Mouse (Mus musculus) erythroblast, embryonic 14.5 days (primary cell): ENCODE data around the gene Fdxr. TPM values are rescaled to one million over a fixed set of nuclear protein-coding genes. Genes with fewer than 3 reads are reported as not detected.

Source experiments
- H3K27me3 ChIP-seq: 2 replicates; pipeline ENCODE4 v1.6.1; 2012; ENCODE audit warnings: inconsistent platforms; ENCODE audit not compliant: control insufficient read depth
- H3K36me3 ChIP-seq: 2 replicates; pipeline ENCODE4 v1.6.1; 2012; ENCODE audit warnings: mild to moderate bottlenecking, inconsistent platforms; ENCODE audit not compliant: control insufficient read depth
- H3K4me1 ChIP-seq: 2 replicates; pipeline ENCODE4 v1.6.1; 2012; ENCODE audit warnings: inconsistent platforms; ENCODE audit not compliant: control insufficient read depth
- H3K4me3 ChIP-seq: replicated peaks from 2 replicates; pipeline ENCODE3; 2012; ENCODE audit warnings: moderate library complexity, mild to moderate bottlenecking, inconsistent platforms
- H3K9me3 ChIP-seq: 2 replicates; pipeline ENCODE4 v1.6.1; 2012; ENCODE audit warnings: low read length, inconsistent platforms, mixed read lengths; ENCODE audit not compliant: control insufficient read depth
- GATA1 ChIP-seq: IDR thresholded peaks from 2 replicates; pipeline ENCODE4 v1.6.1; 2012; ENCODE audit warnings: low read length, inconsistent platforms, mixed read lengths
- TAL1 ChIP-seq: IDR thresholded peaks from 3 replicates; pipeline ENCODE4 v1.6.1; 2012; ENCODE audit warnings: low read length, inconsistent platforms, mixed read lengths
- polyA plus RNA-seq: library from polyadenylated mRNA; stranded (reverse); fragments of >175 nt; gene quantifications from 2 replicates; pipeline ENCODE4 v1.2.3, GENCODE M21; 2012

Gene Fdxr
- polyA plus RNA-seq, result 1.3 and 1.5 TPM in 2 replicates

DNA sequence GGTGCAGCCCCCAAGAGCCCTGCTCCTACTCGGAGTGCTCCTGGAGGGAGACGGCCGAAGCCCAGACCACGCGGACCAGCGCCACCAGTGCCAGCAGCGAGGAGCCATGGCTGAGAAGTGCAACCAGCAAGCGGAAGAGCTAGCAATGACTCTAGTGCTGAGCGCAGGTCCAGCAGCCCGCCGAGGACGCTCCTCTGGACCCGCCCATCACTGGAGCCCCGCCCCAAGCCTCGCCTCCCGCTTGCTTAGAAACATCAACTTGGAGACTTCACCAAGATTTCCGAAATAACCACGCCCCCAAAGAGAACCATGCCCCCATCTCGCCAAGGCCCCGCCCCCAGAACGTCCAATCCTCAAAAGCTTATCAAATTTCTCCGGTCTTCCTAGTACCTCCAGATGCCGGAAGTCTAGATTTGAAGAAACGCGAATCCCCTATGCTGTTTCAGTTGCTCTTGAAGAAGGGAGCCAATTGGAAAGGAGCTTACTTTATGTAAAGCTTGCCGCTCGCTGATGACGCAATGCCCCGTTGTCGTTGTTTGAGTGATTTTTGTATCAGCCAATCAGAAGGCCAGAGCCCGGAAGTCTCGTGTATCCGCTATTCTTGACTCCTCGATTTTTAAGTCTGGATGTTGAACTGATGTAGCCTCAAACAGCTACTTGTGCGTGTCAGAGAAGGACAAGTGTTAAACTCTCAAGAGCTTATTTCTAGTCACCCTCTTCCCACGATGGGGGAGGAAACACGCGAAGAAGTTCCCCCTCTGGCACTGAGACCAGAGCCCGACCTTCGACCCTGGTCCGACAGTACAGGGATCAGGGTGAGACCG is at the start of gene Fdxr:
Gene Fdxr (minus strand): TSS at position 271 of the 824 bp plus-strand sequence.
- no peaks in the 10 kb centered on the region for H3K9me3 ChIP-seq
- H3K36me3 ChIP-seq, result peaks cover 7% of the 10 kb centered on the region; the same call in 1 of the 2 replicates
- no peak for TF ChIP-seq GATA1
- TF ChIP-seq TAL1, result no peak
- peak within 1 kb of the TSS; percentile 85 for H3K4me3 ChIP-seq
- no peaks in the 10 kb centered on the region for H3K27me3 ChIP-seq
- H3K4me1 ChIP-seq, result peaks cover 47% of the 10 kb centered on the region

DNA sequence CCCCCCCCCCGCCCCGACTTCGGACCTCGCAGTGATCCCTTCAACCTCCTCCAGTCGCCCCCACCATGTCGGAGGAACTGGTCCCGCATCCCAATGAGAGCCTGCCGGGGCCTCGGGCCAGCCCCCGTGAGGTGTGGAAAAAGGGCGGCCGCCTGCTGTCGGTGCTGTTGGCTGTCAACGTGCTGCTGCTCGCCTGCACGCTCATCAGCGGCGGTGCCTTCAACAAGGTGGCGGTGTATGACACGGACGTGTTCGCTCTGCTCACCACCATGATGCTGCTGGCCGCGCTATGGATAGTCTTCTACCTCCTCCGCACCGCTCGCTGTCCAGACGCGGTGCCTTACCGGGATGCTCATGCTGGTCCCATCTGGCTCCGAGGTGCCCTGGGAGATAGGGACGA is 46.5 kb upstream of the Fdxr start:
- TF ChIP-seq TAL1, result no peak
- TF ChIP-seq GATA1, result no peak
- Histone ChIP-seq H3K9me3 (no peaks in the 10 kb centered on the region), H3K36me3 (no peaks in the 10 kb centered on the region), H3K4me1 (no peaks in the 10 kb centered on the region; the same call in 1 of the 2 replicates), H3K4me3 (no peak overlapping the region), H3K27me3 (peaks cover 68% of the 10 kb centered on the region)

- no peaks in the 10 kb centered on the region; the same call in 1 of the 2 replicates for H3K4me1 ChIP-seq
- H3K36me3 ChIP-seq, result no peaks in the 10 kb centered on the region
- no peaks in the 10 kb centered on the region for H3K9me3 ChIP-seq
- no peak for TF ChIP-seq TAL1
- TF ChIP-seq GATA1, result no peak
- H3K4me3 ChIP-seq, result no peak within 1 kb of the TSS
- peaks cover 81% of the 10 kb centered on the region for H3K27me3 ChIP-seq
Measured at GRCm38 (mm10) chr11:115321906-115322693, 45.2 kb upstream of the Fdxr start, which contains the start of gene Ush1g. Ush1g (minus strand) TSS chr11:115322041.

DNA sequence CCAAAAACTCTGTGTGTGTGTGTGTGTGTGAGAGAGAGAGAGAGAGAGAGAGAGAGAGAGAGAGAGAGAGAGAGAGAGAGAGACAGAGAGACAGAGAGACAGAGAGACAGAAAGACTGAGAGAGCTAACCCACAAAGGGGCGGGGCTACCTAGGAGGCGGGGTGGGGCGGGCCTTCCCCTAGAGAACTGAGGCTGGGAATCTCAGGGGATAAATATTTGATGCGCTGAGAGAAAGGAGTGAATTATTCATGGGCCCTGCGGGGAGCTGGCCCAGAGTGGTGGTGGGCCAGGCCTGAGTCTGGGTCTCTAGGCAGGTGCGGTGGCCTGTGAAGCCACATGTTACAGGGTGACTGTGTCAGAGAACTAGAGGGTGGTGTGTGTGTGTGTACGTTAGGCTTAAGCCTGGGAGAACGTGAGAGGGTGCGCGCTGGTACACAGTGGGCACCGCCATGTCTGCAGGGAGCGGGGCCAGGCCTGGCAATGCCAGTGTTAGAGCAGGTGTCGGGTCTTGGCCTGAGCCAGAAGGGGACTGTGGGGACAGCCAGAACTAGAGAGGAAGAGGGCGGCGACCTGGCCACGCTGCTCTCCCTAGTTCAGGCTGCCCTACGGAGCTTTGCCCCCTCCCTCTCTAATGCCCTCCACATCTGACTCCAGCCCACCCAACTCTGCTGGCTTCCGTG is 43.0 kb upstream of the Fdxr start:
- no peak for TF ChIP-seq GATA1
- no peak for TF ChIP-seq TAL1
- no peaks in the 10 kb centered on the region for H3K9me3 ChIP-seq
- no peak overlapping the region for H3K4me3 ChIP-seq
- peaks cover 98% of the 10 kb centered on the region for H3K27me3 ChIP-seq
- no peaks in the 10 kb centered on the region for H3K4me1 ChIP-seq
- no peaks in the 10 kb centered on the region for H3K36me3 ChIP-seq

- Histone ChIP-seq H3K9me3 (no peaks in the 10 kb centered on the region), H3K27me3 (peaks cover 92% of the 10 kb centered on the region), H3K4me1 (no peaks in the 10 kb centered on the region), H3K4me3 (no peak overlapping the region), H3K36me3 (no peaks in the 10 kb centered on the region)
- TF ChIP-seq TAL1 (no peak), GATA1 (no peak)
Measured at GRCm38 (mm10) chr11:115318245-115319027, 41.6 kb upstream of the Fdxr start.

DNA sequence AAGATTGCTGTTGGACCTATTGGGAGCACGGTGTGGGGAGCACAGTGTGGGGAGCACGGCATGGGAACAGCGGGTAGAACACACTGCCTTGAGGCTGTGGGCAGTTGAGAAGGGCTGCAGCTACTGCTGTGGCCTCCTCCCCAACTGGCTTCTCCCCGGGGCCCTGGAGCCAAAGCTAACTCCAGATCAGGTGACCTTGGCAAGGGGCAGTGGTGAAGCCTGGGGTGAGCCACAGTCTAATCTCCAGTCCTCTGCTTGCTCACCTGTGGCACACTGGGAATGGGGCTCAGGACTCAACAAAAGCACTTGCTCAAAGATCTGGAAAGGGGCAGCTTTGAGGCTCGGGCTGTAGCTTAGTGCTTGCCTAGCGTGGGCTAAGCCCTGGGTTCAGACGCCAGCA is 40.4 kb upstream of the Fdxr start:
- Histone ChIP-seq H3K27me3 (peaks cover 82% of the 10 kb centered on the region), H3K4me1 (no peaks in the 10 kb centered on the region), H3K36me3 (no peaks in the 10 kb centered on the region), H3K9me3 (no peaks in the 10 kb centered on the region), H3K4me3 (no peak overlapping the region)
- no peak for TF ChIP-seq TAL1
- no peak for TF ChIP-seq GATA1

DNA sequence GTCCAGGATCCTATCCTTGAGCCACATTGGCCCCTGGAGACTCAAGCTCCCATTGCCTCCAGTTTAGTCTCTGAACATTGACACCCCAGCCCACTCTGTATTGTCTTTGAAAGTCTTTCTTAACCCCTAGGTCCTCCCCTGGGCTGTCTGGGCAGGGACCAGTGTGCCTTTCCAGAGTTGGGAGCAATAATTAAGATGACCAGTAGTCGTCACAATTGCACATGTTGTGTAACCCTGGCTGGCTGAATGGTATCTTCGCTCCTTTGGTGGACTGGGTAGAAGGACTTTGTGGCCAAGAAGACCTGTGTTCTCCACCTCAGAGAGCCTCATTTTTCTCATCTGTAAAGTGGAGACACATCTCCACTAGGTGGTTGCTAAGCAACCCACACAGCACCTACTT is 37.4 kb upstream of the Fdxr start:
- peaks cover 54% of the 10 kb centered on the region for H3K27me3 ChIP-seq
- H3K36me3 ChIP-seq, result no peaks in the 10 kb centered on the region
- H3K9me3 ChIP-seq, result no peaks in the 10 kb centered on the region
- no peak for TF ChIP-seq GATA1
- no peak for TF ChIP-seq TAL1
- H3K4me1 ChIP-seq, result no peaks in the 10 kb centered on the region
- no peak overlapping the region for H3K4me3 ChIP-seq

DNA sequence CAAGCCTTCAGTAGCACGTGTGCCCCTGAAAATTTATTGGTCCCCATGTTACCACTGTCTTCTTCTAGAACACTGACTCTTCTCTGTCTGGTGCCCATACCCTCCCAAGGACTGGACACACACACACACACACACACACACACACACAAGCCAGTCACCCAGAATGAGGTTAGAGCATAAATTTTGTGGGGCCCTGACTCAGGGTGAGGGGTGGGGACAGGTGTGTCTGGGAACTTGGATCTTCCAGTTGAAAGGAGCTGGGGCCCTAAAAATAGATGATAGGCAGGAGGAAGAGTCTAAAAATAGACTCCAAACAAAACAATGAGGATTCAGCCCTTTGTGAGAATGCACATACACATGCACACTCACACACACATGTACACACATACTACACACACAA is 31.9 kb upstream of the Fdxr start:
- no peaks in the 10 kb centered on the region for H3K9me3 ChIP-seq

More for the DNA sequence above, 31.9 kb upstream of the Fdxr start:
- no peak overlapping the region for H3K4me3 ChIP-seq
- TF ChIP-seq TAL1 (no peak), GATA1 (no peak)
- no peaks in the 10 kb centered on the region for H3K4me1 ChIP-seq
- peaks cover 5% of the 10 kb centered on the region; the same call in 1 of the 2 replicates for H3K27me3 ChIP-seq
- no peaks in the 10 kb centered on the region for H3K36me3 ChIP-seq
